Mouse (Mus musculus): Measurements from ENCODE around the gene Pakap.

Pakap gene

DNA sequence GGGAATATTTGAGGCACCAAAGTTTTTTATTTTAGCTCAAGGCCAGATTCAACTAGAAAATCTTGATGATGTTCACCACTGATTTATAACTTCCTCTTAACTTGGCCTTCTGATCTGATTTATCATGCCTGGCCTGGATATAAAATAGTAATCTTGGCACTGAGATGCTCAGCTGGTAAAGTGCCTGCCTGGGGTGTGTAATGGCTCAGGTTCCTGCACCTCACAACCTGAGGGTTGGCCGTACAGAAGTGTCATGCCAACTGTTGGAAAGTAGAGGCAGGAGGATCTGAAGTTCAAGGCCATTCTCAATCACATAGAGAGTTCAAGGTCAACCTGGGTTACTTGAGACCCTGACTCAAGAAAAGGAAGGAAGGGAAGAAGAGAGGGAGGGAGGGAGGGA lies 57.3 kb downstream of the Pakap start:
- no peak for ATAC-seq (ENCODE audit: low TSS enrichment)

DNA sequence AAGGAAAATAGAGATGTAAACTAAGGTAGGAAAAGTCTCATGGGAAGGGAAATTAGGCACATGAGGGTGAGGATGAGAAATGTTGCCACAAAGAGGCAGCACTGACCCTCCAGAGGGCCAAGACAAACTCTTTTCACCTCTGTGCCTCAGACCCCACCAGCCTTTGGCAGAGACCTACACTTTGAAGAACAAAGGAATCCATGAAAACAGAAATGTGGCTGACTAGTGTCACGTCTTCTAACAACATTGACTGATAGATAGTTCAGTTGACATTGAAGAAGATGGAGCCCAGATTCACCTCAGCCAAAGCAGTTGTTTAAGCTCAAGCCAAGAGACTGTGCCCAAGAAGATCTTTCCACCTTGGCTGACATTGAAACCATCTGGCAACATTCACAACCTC lies 57.8 kb downstream of the Pakap start:
- no peak for ATAC-seq (ENCODE audit: low TSS enrichment)

DNA sequence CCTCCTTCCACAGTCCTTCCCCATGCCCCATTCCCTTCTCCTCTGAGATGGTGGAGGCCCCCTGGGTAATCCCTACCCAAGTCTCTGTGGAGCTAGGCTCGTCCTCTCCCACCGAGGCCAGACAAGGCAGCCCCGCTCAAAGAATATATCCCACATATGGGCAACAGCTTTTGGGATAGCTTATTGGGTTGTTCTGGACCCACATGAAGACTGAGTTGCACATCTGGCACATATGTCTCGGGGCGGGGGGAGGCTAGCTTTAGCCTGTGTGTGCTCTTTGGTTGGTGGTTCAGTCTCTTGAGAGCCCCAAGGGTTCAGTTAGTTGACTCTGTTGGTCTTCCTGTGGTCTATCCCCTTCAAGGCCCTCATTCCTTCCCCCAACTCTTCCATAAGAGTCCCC lies 58.9 kb downstream of the Pakap start:
- ATAC-seq (ENCODE audit: low TSS enrichment), result no peak

DNA sequence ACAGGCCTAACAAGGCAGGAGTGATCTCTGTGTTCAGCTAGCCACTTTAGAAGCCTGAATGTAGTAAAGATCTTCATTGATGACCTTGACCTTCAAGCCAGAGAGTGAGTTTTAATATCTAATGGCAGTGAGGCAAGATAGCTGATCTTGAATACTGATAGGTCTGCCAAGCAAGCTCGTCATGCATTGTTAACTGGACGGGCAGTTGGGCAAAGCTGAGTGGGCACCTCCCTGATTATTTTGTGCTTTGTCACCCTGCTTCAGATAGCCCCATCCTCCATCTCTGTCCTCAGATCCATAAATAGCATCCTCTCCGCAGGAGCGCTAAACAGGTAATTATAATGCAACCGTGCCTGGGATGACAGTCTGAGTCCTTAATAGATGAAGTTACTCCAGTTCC lies 64.4 kb downstream of the Pakap start:
- ATAC-seq (ENCODE audit: low TSS enrichment), result no peak

DNA sequence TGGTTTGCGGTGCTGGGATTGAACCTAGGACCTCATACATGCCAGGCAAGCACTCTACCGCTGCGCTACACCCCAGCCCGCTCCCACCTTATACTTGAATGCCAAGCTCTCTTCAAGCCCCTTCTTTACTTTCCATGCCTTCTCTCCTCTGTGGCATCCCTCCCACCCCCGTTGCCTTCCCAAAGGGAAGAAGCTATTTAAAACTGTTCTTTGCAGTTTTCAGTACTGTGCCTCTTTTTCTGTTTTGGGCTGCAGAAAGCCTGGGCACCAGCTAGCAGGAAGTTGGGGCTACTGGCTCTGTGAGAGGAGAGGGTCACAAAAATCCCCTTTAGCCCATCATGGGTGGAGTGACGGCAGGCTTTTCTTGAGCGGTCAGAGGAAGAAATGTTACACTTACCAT lies 65.1 kb downstream of the Pakap start:
- peak; percentile 72 for ATAC-seq (ENCODE audit: low TSS enrichment)

DNA sequence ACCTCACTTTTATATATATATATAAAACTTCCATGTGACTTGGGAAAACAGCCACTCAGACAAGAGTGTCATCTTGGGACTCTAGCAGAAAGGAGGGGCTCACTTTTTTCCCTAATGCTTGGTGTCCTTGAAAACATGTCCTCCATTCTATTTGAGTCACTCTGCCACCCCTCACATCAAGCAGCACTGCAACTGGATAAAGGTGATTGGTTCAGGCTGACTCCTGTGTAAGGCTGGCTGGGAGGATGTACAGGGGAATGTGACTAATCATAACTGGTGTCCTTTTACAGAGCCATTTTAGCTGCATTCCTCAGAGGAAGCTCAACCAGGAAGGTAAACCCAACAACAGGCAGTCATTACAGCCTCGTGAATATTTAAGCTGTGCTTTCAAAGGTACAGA lies 67.0 kb downstream of the Pakap start:
- no peak for ATAC-seq (ENCODE audit: low TSS enrichment)

DNA sequence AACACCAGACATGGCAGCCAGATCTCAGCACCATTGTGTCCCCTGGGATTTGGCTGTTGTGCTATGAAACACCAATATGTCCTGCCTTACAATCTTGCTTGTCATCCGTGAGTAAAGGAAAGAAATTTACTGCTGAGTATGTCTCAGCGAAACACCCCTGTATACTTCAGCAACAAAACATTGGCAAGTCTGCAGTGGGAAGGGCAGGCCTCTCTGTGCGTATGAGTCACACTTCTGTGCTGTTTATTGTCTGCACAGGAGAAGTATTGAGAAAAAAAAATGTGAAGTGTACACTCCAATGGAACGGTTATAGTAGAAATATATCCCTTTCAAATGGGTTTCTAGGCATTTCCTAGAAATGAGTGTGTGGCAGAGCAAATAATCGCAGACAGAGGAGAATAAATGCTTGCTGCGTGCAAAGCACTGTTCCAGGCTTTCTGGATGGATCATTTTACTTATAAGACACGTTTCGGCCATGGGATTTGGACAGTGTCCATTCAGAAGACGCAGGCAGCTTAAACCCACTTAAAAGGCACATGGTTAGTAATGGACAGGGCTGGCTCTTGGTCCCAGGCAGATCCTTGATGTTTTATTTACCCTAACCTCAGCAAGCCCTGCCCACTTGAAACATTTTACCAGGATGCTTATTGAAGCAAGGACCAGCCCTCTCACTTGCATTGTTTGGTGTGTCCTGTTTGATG lies 69.0 kb downstream of the Pakap start:
- ATAC-seq (ENCODE audit: low TSS enrichment), result no peak

DNA sequence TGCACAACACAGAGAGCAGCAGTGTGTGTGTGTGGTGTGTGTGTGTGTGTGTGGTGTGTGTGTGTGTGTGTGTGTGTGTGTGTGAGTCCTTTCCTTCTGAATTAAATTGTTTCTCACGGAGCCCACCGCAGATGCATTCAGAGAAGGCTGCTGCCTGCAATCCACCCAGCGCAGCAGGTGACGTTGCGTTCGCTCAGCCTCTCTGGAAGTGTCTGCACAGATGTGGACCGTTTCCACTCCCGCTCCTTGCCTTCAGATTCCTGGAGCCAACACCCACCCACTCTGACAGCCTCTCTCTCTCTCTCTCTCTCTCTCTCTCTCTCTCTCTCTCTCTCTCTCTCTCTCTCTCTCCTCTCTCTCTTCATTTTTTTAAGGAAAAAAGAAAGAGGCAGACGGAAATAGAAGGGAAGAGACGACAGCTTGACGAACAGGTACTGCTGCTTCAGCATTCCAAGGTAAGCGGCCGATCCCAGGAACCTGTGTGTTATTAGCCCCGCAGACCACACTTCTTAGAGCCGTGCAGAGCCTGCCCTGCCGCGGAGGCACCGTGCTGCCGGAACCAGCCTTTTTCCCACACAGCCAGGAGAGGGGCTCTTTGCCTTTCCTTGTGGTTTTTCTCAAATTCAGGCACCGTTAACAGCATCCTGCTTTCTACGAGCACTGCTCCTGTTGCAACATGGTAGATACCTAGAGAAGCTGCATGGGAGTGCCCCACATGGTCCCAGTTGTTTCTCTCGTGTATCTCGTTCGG lies 69.8 kb downstream of the Pakap start:
- ATAC-seq (ENCODE audit: low TSS enrichment), result peak; percentile 48

DNA sequence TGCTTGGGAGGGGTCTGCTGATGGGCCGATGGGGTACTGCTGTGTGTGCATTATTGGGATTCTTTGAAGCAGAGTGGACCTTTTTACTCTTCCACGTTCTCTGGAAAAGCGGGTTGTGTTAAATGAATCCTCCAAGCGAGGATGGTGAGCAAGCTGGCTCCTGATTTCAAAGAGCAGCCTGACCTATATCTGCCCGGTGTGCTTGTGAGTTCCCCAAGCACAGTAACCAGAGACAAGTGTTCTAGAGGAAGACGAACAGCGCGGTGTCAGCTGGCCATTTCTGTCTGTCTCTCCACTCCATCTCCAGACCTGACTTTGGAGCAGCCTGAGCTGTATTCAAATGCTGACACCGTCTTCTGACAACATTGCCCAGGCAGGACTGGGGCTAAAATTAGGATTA lies 71.0 kb downstream of the Pakap start:
- peak; percentile 33; the same call in 1 of the 2 replicates for ATAC-seq (ENCODE audit: low TSS enrichment)

DNA sequence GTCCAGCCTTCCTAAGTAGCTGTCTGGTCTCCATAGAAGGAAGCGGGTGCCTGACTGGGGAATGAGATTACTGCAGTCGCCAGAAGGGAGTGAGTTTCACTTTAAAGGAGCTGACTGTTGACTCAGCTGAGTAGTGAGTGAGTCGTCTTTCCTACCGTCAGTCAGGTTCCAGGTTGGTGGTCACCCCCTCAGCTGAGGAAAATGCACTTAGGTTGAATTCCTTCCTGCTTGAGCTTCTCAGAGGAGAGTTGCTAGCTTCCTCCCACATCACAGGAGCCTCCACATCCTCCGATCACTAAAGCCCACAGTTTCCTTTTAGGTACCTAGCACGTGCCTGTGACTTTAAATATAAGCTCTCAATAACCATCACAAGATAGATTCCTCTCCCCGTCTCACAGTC lies 72.2 kb downstream of the Pakap start:
- peak; percentile 50 for ATAC-seq (ENCODE audit: low TSS enrichment)

DNA sequence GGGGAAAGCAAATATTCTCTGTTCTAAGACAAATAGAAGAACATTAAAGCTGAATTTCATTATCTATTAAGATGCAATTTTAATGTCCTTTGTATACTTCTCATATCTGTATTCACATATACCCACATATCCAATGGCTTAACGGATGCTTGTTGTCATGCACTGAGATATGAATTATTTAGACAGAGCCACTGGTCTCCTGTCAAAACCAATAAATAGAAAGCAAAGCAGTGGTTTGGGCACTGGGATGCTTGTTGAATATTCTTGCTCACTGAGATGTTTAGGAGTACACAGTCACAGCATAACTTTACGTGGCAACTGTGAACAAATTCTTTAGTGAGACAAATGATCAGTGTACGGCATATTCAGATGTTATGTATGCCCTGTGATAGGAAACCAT lies 73.0 kb downstream of the Pakap start:
- no peak for ATAC-seq (ENCODE audit: low TSS enrichment)

DNA sequence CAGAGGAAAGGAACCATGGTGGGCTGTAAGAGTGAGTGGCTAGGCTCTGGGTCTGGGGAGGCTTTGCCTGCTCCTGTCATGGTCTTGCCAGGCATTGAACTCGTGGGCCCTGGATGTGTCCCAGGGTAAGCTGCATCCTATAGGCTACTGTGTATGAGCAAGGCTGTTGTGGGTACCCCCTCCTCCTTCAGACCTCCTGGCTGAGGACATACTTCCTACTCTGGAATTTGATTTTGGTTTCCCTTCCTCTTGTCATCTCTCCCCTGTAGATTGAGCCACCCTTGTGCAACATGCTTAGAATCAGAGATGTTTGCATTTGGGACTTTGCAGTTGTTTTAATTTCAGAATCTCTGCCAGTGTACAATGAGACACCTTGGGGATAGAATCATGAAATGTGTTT lies 83.0 kb downstream of the Pakap start:
- no peak for ATAC-seq (ENCODE audit: low TSS enrichment)

DNA sequence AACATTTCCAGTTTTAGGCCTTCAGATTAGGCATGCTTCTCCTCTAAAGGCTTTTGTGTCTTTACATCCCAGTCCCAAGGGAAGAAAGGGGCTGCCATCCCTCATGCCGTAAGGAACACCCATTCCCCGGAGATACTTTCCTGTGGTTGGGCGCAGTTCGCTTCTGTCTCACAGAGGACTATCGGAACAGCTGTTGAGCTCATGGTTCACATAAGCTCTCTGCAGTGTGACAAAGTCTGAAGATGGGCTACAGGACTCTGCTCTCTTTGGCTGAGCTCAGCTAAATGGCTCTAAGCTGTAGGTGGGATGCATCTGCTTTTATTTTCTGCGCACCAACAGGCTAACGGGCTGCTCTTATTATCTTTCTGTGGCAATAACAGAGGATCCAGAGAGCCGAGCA lies 83.6 kb downstream of the Pakap start:
- peak; percentile 48 for ATAC-seq (ENCODE audit: low TSS enrichment)

DNA sequence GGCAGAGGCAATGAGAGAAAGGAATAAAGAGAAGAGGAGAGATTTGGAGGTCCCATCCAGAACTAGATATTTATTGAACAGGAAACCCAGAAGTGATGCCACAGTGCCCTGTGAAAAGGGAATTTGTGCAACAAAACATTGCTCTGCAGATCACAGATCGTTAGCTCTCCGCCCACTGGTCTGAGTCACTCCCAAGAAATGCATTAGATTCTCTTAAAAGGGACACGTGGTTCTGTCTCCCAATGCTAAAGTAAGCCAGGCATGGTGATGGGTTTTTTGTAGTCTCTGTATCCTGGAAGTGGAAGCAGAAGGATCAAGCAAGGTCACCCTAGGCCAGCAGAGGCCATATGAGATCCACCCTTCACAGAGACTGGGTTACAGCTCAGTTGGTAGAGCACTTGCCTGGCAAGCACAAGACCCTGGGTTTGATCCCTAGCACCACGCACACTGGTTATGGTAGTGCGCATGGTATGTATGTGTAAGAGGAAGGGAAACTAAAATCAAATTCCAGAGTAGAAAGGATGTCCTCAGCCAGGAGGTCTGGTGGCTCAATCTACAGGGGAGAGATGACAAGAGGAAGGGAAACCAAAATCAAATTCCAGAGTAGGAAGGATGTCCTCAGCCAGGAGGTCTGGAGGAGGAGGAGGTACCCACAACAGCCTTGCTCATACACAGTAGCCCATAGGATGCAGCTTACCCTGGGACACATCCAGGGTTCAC lies 84.4 kb downstream of the Pakap start:
- ATAC-seq (ENCODE audit: low TSS enrichment), result peak; percentile 75

DNA sequence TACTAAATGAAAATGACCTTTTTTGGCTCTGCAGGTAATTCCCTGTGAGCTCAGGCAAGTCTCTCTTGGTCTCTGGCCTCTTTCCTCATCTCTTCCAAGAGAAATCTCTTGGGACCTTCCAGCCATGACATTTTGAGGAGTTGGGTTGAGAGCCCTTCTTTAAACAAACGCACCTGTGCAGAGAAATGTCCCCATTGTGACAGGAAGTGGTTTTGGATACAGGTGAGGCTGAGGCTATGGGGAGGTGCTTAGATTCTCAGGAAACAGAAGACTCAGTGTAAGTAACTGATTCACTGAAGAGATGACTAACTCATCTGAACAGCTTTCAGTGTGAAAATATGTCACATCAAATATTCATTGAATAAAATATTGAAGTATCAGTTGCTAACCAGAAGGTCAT lies 88.0 kb downstream of the Pakap start:
- ATAC-seq (ENCODE audit: low TSS enrichment), result no peak

DNA sequence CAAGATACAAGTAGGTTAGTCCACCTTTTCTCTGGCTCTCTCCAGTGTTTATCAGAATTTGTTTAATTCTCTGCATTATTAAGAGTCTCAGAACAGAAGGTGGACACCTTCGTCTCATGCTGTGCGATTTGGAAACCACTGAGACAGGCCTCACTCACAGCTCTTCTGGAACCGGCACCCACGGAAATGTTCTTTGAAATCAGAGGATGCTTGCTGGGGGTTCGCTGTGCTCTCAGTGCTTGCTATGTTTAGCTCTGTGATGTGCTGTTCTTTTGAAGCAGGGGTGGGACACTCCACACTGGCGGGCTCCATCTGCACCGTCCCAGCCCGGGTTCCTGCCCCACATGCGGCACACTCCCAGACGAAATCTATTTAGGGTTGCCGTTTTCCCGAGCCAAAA lies 88.4 kb downstream of the Pakap start:
- peak; percentile 66 for ATAC-seq (ENCODE audit: low TSS enrichment)

DNA sequence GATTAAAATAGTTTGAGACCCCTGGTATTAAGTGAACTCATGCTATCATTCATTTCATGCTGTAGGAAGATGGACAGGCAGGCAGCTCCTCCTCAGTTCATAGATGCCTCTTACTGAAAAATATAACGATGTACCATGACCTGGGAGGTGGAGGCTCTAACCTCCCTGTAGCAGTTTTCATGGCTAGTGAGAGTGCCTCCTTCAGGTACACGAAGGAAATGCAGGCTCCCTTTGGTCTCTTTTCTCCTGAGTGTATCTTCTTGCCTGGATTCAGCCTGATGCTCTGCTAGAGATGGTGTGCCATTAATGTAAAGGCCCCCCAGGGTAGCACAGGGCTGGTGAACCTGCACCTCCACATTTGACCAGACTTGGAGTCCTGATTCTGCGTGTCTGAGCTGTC lies 88.9 kb downstream of the Pakap start:
- ATAC-seq (ENCODE audit: low TSS enrichment), result no peak

DNA sequence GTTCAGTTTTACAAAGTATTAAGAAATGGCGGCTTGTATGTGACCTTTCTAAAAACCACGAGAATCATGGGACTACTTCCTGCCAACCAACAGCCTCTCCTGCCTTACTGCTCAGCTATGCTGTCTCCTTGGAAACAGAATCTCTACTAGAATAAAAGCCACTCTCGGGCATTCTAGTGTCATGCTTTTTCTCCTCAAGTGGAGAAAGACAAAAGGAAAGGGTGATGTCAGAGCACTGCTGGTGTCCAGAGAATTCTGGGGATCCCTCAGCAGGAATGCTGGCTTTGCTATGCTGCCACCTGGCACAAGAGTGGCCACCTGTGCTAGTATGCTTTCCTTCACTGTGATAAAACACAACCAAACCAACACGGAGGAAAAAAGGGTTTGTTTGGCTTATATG lies 92.5 kb downstream of the Pakap start:
- peak; percentile 3; the same call in 1 of the 2 replicates for ATAC-seq (ENCODE audit: low TSS enrichment)

DNA sequence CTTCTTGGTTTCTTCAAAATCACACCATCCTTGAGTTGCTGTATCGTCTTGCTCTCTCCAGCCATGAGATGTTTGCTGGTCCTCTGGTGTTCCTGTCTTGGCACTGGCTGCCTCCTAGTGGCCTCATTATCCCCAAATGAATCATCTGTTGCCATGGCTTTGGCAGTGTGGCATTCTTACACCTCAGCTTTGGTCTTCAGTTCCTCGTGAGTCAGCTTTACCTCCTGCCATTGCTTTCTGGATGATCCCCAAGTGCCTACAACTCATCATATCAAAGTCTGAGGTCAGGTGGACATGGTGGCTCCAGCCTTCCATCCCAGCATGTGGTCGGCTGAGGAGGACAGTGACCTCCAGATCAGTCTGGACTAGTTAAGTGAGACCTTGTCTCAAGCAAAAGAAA lies 98.1 kb downstream of the Pakap start:
- ATAC-seq (ENCODE audit: low TSS enrichment), result no peak

DNA sequence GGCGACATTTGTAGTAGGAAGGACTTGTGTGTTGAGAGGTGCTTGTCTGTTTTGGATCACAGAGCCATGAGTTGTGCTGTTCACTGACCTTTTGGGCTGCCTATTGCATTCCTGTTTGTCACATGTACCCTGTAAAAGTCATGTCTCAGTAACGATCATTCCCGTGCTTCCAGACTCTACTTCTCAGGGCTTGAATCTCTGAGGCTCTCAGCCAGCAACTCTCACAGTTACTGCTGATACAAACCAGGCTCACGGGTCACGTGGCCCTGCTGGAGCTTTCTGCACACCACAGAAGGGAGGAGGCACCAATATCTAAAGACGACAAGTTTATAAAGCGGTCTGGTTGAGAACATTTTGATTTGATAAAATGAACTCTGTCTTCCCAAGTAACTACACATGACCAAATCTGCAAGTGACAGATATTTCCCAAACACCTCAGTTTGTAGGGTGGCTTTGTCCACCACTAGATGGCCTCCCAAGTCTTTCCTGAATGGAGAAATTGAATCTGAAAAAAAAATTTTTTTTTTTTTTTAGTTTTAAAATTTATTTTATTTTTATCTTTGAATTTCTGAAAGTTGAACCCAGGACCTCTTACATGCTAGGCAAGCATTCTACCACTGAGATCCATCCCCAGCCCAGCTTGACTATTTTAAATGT lies 103.0 kb downstream of the Pakap start:
- ATAC-seq (ENCODE audit: low TSS enrichment), result no peak

DNA sequence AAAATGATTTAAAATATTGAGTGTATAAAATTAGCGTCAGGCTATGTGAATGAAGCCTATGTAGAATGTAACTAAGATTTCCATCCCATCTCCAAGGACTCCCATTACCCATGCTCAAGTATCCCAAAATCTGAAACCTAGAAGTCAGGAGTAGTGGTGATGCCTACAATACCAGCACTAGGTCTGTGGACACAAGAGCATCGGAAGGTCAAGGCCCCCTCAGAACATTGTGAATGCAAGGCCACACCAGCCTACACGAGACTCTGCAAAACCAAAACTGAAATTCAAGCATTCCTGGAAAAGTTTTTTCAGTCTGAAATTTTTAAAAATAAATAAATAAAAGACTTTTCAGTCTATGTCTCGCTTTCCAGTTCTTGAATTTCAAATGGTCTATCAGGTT lies 104.6 kb downstream of the Pakap start:
- no peak for ATAC-seq (ENCODE audit: low TSS enrichment)
